Mouse (Mus musculus) erythroblast, adult 5-6 weeks (primary cell): Measurements from ENCODE around the gene Sult2a8. TPM values are rescaled to one million over a fixed set of nuclear protein-coding genes. Genes with fewer than 3 reads are reported as not detected.
"Not testable (repeated sequence)": the region's sequence is repeated elsewhere in the genome, so short reads cannot be mapped to it uniquely, and the experiment has no call there.

Experiments
- ATAC-seq: replicated peaks from 2 replicates; pipeline ENCODE4 v1.8.0; 2016; ENCODE audit warnings: moderate number of reproducible peaks, mild to moderate bottlenecking, moderate TSS enrichment, inconsistent platforms; ENCODE audit not compliant: poor library complexity, low FRiP score, severe bottlenecking
- total RNA-seq, 2 experiments: library from RNA; stranded (forward) in 1 of 2; stranded (reverse) in 1 of 2; fragments of 150-400 nt in 1 of 2; fragments of 200-764, 138-1000 nt in 1 of 2; gene quantifications; 2 replicates each; pipeline versions ENCODE4 v1.2.3 to v1.2.4; 2015 to 2017; ENCODE audit warnings: low replicate concordance in 2 of 2

The Sult2a8 gene
- not detected in 2 replicates for total RNA-seq (2015; ENCODE audit: low replicate concordance)
- total RNA-seq (2017; ENCODE audit: low replicate concordance) = not detected in 2 replicates

- ATAC-seq = no peak
These were observed at the start of gene Sult2a8 for GRCm38 (mm10) chr7:14446534-14446933. Sult2a8 (minus strand) TSS chr7:14446769.

- ATAC-seq = no peak
These were observed 47.6 kb upstream of the Sult2a8 start, which contains the start of gene Sult2a7 for GRCm38 (mm10) chr7:14494130-14494529. Sult2a7 (minus strand) TSS chr7:14494230.

- ATAC-seq = no peak
These were observed 46.3 kb upstream of the Sult2a8 start for GRCm38 (mm10) chr7:14492886-14493285.

- ATAC-seq = no peak
These were observed 7.0 kb downstream of the Sult2a8 start for GRCm38 (mm10) chr7:14439581-14439980.

- ATAC-seq = no peak
These were observed 8.1 kb downstream of the Sult2a8 start for GRCm38 (mm10) chr7:14438484-14438883.

- ATAC-seq = no peak
These were observed 8.5 kb downstream of the Sult2a8 start for GRCm38 (mm10) chr7:14438029-14438428.

GRCm38 (mm10) chr7:14399363-14399762 lies 47.2 kb downstream of the Sult2a8 start:
- not testable (repeated sequence) for ATAC-seq

GRCm38 (mm10) chr7:14396462-14396861 lies 50.1 kb downstream of the Sult2a8 start:
- ATAC-seq = no peak

Other genes starting within 250 kb of the Sult2a8 start
- gene Sult2a6, start 191.9 kb downstream of the Sult2a8 start, total RNA-seq (2015; ENCODE audit: low replicate concordance) = not detected in 2 replicates
- gene Sult2a6, start 191.9 kb downstream of the Sult2a8 start, total RNA-seq (2017; ENCODE audit: low replicate concordance) = not detected in 2 replicates
- gene Obox8, start 113.2 kb downstream of the Sult2a8 start, total RNA-seq (2015; ENCODE audit: low replicate concordance) = not detected in 2 replicates
- not detected in 2 replicates for gene Obox8, start 113.2 kb downstream of the Sult2a8 start, total RNA-seq (2017; ENCODE audit: low replicate concordance)
- not detected in 2 replicates for gene Sult2a7, start 47.5 kb upstream of the Sult2a8 start, total RNA-seq (2015; ENCODE audit: low replicate concordance)
- not detected in 2 replicates for gene Sult2a7, start 47.5 kb upstream of the Sult2a8 start, total RNA-seq (2017; ENCODE audit: low replicate concordance)
- not detected in 2 replicates for gene Vmn1r90, start 116.7 kb upstream of the Sult2a8 start, total RNA-seq (2015; ENCODE audit: low replicate concordance)
- gene Vmn1r90, start 116.7 kb upstream of the Sult2a8 start, total RNA-seq (2017; ENCODE audit: low replicate concordance) = not detected in 2 replicates
- not detected in 2 replicates for gene Obox7, start 212.7 kb upstream of the Sult2a8 start, total RNA-seq (2015; ENCODE audit: low replicate concordance)
- gene Obox7, start 212.7 kb upstream of the Sult2a8 start, total RNA-seq (2017; ENCODE audit: low replicate concordance) = not detected in 2 replicates